Mouse (Mus musculus): Measurements from ENCODE around the gene Prmt2.

The Prmt2 gene

GRCm38 (mm10) chr10:76237341-76238225 lies at the start of gene Prmt2:
TSS of gene Prmt2 (minus strand) at chr10:76237865.
- peak; percentile 96 for DNase-seq

DNA sequence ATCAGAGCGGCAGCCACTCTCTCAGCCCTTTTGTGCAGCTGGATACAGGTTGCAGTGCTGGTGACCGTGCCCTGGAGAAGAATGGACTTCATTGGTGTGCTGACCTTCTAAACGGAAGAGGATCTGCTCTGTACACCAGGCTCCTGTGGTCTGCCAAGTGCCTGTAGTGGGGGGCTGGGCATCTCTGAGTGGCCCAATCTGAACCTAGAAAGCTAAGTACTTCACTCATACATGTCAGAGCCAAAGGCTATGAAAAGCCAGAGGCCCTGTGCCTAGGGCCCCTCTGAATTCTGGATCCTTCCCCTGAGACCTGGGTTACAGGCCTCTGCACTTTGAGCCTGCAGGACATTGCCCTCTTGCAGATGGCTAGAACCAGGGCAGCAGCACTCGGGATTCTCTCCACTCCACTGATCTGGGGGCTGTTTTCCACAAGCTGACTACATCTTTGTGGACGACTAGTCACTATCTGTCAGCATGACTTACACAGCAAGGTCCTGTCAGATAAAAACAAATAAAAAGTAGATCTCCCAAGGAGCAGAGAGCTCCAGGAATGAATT lies 41.0 kb upstream of the Prmt2 start:
- no peak for DNase-seq

GRCm38 (mm10) chr10:76275256-76275655 lies 37.6 kb upstream of the Prmt2 start:
- no peak for DNase-seq

DNA sequence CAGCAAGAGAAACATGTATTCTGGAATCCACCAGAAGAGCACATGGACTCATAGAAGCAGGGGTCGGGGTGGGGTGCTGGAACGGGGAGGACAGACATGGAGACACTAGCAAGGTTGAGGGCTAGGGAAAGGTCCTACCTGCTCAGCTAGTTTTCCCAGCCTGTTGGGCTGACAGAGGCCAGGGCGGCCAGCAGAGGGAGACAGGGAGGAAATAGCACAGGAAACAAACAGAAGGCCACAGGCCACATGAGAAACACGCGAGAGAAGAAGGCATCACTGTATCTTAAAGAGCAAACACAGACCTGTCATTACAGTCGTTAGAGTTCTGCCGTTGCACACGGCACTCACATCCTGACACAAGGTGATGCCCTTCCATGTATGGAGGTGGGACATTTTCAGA lies 33.6 kb upstream of the Prmt2 start:
- peak; percentile 39 for DNase-seq

GRCm38 (mm10) chr10:76262431-76262830 lies 24.8 kb upstream of the Prmt2 start:
- no peak for DNase-seq

DNA sequence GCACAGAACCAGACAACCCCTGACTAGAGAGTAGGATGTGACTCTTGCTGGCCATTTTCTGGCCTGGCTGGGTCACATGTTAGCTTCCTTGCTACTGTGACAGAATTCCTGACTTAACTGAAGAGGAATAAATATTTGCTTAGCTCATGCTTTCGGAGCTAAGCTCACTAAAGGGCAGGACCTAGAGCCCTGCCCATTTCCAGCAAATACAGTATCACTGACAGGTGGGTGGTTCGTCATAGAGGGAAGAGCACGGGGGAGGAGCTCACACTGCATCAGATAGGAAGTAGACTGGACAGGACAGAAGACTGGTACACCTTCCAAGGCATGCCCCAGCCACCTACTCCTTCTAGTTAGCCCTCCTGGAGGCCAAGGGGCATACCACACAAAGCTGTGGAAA lies 23.8 kb upstream of the Prmt2 start:
- DNase-seq, result no peak

GRCm38 (mm10) chr10:76260358-76261059 lies 22.8 kb upstream of the Prmt2 start:
- DNase-seq, result peak; percentile 55

DNA sequence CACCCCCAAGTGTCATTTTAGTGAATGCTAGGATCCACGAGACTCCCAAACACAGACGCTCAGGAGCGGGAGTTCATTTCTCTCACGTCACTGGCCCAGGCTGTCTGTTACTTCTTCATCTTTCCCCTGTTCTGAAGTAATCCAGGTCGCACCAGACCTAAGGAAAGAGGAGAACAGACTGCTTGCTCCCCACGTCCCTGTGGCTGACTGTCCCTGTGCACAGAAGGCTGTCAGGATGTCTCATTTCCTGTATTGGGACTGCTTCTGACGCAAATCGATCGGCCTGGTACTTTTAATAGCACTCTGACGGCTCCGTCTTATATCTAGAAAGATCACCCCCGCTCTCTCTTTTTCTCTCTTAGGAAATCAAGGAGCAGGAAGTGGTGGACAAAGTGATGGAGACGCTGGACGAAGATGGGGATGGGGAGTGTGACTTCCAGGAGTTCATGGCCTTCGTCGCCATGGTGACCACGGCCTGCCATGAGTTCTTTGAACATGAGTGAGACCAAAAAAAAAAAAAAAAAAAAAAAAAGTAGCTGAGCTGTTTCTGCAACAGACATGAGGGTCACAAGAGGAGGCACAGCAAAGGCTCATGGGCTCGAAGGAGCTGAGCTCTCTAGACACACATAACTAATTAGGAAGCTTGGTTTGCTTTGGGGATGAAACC lies 22.0 kb upstream of the Prmt2 start:
- DNase-seq, result no peak

GRCm38 (mm10) chr10:76257719-76258390 lies 20.2 kb upstream of the Prmt2 start:
- DNase-seq, result no peak

- no peak for DNase-seq
These were observed 19.6 kb upstream of the Prmt2 start for GRCm38 (mm10) chr10:76257231-76257630.

GRCm38 (mm10) chr10:76255617-76256016 lies 18.0 kb upstream of the Prmt2 start:
- DNase-seq, result no peak

DNA sequence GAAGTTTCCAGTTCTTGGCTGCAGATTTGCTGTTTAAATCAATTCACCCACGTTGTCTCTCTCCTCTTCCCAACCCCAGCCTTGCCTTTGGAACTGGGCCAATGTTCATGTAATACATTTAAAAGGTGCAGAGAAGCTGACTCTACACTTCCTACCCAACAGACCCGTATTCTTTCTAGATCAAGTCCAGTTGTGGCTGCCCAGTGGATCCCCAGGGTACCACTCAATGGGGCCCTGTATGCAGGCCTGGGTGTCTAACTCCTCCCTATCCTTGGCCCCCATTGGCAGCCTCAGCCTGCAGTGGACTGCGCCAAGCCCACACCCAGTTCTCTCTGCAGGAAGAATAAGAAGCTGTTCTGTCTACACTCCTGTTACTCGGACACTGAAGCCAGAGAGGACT lies 15.9 kb upstream of the Prmt2 start, which contains the start of gene S100b:
TSS of gene S100b (plus strand) at position 318 of the 400 bp plus-strand sequence.
- DNase-seq, result no peak

DNA sequence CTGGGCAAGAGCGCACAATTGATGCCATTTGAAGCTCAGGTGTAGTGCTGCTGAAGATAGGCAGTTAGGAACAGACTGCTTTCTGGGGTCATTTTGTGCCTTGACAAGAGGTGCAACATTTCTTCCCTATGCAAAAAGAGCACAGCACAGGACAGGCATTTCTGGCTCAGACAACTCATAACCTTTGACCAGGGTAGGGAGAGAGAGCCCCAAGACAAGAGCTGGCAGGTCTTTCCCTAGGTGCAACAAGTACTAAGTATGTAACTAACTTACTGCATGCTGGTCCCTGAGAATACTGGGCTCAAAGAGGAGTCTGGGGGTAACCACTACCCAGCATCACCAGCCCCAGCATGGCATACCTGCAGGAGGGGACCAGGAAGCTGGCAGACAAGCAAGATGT lies 15.4 kb upstream of the Prmt2 start:
- DNase-seq, result no peak

GRCm38 (mm10) chr10:76250870-76251269 lies 13.2 kb upstream of the Prmt2 start:
- no peak for DNase-seq

DNA sequence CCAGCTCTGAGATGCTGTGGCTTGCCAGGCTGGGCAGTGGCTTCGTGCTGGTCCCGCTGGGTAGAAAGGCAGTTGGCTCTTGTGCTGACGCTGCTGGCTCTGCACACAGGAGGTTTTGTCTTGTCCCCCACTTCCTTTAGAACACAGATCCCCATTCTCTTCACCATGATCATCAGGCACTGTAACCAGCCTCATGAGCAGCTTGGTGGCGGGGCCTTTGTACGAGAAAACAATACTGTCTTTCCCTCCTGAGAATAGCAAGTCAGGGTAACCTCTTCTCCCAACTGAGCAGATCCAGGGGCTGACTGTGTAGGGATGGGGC lies 10.9 kb upstream of the Prmt2 start:
- no peak for DNase-seq

DNA sequence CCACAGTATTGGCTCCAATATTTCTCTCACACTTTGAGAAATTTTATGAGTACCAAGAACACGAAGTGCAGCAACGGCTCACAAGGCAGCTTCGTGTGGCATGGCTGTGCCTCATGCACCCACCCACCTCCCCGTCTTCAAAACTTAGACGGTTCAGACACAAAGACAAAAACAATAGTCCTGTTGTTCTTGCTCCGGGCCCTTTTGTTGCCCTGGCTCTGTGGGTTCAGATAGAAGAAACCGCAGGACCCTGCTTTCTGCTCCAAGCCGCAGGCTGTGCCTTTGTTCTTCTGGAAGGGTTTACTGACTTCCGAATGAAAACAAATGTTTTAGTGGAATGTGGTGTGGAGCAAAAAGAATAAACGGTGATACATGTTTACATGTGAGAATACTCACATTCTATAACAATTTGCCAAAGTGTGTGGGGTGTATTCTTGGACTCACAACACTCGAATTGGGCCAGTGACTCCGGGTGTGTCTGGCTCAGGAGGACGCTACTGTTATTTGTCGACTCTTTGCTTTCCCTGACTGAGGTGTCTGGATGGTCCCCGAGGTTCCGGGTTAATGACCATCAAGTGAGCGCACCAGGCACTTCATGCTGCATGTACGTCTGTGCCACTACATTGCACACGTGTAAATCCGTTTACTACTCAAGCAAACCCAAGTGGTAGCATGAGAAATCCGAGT lies 10.4 kb upstream of the Prmt2 start:
- peak; percentile 64 for DNase-seq

DNA sequence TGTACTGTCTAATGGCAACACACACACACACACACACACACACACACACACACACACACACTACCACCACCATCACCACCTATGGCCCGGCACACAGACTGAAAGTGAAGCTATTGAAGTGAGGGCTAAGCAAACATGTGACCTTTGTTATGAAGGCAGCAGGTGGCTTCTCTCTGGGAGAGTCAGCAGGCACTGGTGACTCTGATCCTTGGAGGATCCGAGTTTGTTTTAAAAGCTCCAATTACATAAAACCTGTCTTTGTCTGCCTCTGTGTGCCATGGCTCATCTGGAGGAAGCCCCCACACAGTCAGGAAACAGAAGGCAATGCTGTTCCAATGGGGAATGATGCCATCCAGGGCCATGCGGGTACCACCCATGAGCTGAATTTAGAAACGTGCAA lies 8.9 kb upstream of the Prmt2 start:
- no peak for DNase-seq

- DNase-seq, result no peak
These were observed 7.4 kb upstream of the Prmt2 start for GRCm38 (mm10) chr10:76245106-76245505.

GRCm38 (mm10) chr10:76239401-76239800 lies 1.7 kb upstream of the Prmt2 start:
- no peak for DNase-seq

GRCm38 (mm10) chr10:76229627-76230026 lies 8.0 kb downstream of the Prmt2 start:
- no peak for DNase-seq

DNA sequence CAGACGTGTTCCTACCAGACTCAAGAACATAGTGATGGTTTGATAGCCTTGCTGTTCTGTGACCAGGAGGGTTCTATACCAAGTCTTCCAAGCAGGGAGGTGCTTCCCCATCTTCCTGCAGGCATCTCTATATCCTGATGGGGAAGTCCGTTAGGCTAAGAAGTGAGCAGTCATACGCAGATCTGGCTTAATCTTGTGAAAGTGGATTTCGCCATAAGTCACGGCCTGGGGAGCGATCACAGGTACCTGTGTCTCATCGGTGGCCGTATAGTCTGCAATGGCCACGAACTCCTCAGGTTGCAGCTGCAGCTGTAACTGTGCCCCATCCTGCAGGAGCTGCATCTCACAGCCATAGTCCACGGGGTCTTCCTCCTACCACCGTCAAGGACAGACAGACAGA lies 11.7 kb downstream of the Prmt2 start:
- DNase-seq, result no peak

- no peak for DNase-seq
These were observed 19.4 kb downstream of the Prmt2 start for GRCm38 (mm10) chr10:76218240-76218639.

Data from retina, postnatal 1 day (tissue).